Mouse (Mus musculus): ENCODE results near the gene Serhl. TPM values are rescaled to one million over a fixed set of nuclear protein-coding genes. Genes with fewer than 3 reads are reported as not detected.

Gene Serhl
- total and polyA plus RNA-seq, 3 experiments, result 52.0 to 123 (median 59.5) TPM

GRCm38 (mm10) chr15:83157667-83158064 lies 68.4 kb downstream of the Serhl start:
- H3K4me1 ChIP-seq (ENCODE audit: control insufficient read depth in 1 of 2, insufficient read depth in 2 of 2), result peaks cover 26 to 94% of the 10 kb centered on the region in 2 experiments
- no peak overlapping the region for H3K4me2 ChIP-seq (ENCODE audit: insufficient read depth, low read depth, poor library complexity, severe bottlenecking)
- no peak for DNase-seq (ENCODE audit: extremely low read depth)
- H3K4me3 ChIP-seq (replicated peaks in 1 of 3; ENCODE audit: low read depth in 2 of 3, low read length in 2 of 3, poor library complexity in 1 of 3), result no peak overlapping the region
- in situ Hi-C loops (cut with MboI; ENCODE audit: low pct_ligation_motif_present, low pct_unique_long_range_greater_than_20kb, low sequenced_read_pairs) (no loop called here), dilution Hi-C loops (cut with MboI; ENCODE audit: extremely low pct_ligation_motif_present, extremely low pct_unique_long_range_greater_than_20kb, low sequenced_read_pairs) (no loop called here)
- no peak overlapping the region for H3K27ac ChIP-seq (ENCODE audit: insufficient read depth, low read depth)
- no peak for TF ChIP-seq USF1 (IDR thresholded peaks at IDR 0.05; ENCODE audit: low read depth, low read length)
- no peak for TF ChIP-seq SMC3 (IDR thresholded peaks at IDR 0.05; ENCODE audit: low read depth, low read length)
- TF ChIP-seq ELF1 (IDR thresholded peaks at IDR 0.05; ENCODE audit: low read depth, low read length), result no peak
- no peak for TF ChIP-seq MXI1 (IDR thresholded peaks at IDR 0.05; ENCODE audit: low read depth, low read length)
- no peak for TF ChIP-seq BHLHE40 (IDR thresholded peaks at IDR 0.05; ENCODE audit: low read depth, low read length)
- TF ChIP-seq ZNF384 (IDR thresholded peaks at IDR 0.05; ENCODE audit: low read depth, low read length), result no peak
- TF ChIP-seq UBTF (IDR thresholded peaks at IDR 0.05; ENCODE audit: low read depth, low read length), result no peak
- TF ChIP-seq RAD21 (IDR thresholded peaks at IDR 0.05; ENCODE audit: low read depth, low read length), result no peak
- no peak for TF ChIP-seq PAX5 (IDR thresholded peaks at IDR 0.05; ENCODE audit: low read length)
- H3K27me3 ChIP-seq (replicated peaks), result no peaks in the 10 kb centered on the region
- peaks cover 49 to 89% of the 10 kb centered on the region in 2 experiments for H3K36me3 ChIP-seq (replicated peaks in 1 of 2; ENCODE audit: control insufficient read depth in 1 of 2, insufficient read depth in 1 of 2, low read length in 1 of 2)
- no peaks in the 10 kb centered on the region for H3K79me2 ChIP-seq (replicated peaks; ENCODE audit: control insufficient read depth, extremely low read depth, insufficient read depth, poor library complexity, severe bottlenecking)
- H3K9ac ChIP-seq (ENCODE audit: insufficient read depth, low read depth), result no peak overlapping the region
- H3K9me3 ChIP-seq (replicated peaks; ENCODE audit: low read length), result peaks cover 12% of the 10 kb centered on the region

- dilution Hi-C loops (cut with MboI; ENCODE audit: extremely low pct_ligation_motif_present, extremely low pct_unique_long_range_greater_than_20kb, low sequenced_read_pairs), result no loop called here
- in situ Hi-C loops (cut with MboI; ENCODE audit: low pct_ligation_motif_present, low pct_unique_long_range_greater_than_20kb, low sequenced_read_pairs), result no loop called here
- H3K4me2 ChIP-seq (ENCODE audit: insufficient read depth, low read depth, poor library complexity, severe bottlenecking), result no peak overlapping the region
- no peak overlapping the region for H3K4me3 ChIP-seq (replicated peaks in 1 of 3; ENCODE audit: low read depth in 2 of 3, low read length in 2 of 3, poor library complexity in 1 of 3)
- peak overlapping the region; percentile 47 for H3K27ac ChIP-seq (ENCODE audit: insufficient read depth, low read depth)
- H3K4me1 ChIP-seq (ENCODE audit: control insufficient read depth in 1 of 2, insufficient read depth in 2 of 2), result peaks cover 30 to 94% of the 10 kb centered on the region in 2 experiments
- peak; percentile 82 for DNase-seq (ENCODE audit: extremely low read depth)
- peaks cover 2% of the 10 kb centered on the region for H3K9me3 ChIP-seq (replicated peaks; ENCODE audit: low read length)
- H3K36me3 ChIP-seq (replicated peaks in 1 of 2; ENCODE audit: control insufficient read depth in 1 of 2, insufficient read depth in 1 of 2, low read length in 1 of 2), result peaks cover 45 to 81% of the 10 kb centered on the region in 2 experiments
- H3K27me3 ChIP-seq (replicated peaks), result no peaks in the 10 kb centered on the region
- H3K79me2 ChIP-seq (replicated peaks; ENCODE audit: control insufficient read depth, extremely low read depth, insufficient read depth, poor library complexity, severe bottlenecking), result no peaks in the 10 kb centered on the region
- TF ChIP-seq EP300 (IDR thresholded peaks at IDR 0.05; ENCODE audit: low read length) (peak; percentile 63; the same call in 1 of the 2 replicates), TCF12 (IDR thresholded peaks at IDR 0.05; ENCODE audit: low read depth, low read length) (peak; percentile 36; the same call in 1 of the 2 replicates), MAFK (IDR thresholded peaks at IDR 0.05; ENCODE audit: insufficient replicate concordance, low read length) (no peak), ETS1 (conservative IDR thresholded peaks at IDR 0.05; ENCODE audit: low read depth, low read length) (peak; percentile 87), BHLHE40 (IDR thresholded peaks at IDR 0.05; ENCODE audit: low read depth, low read length) (peak; percentile 64)
- no peak overlapping the region for H3K9ac ChIP-seq (ENCODE audit: insufficient read depth, low read depth)
Observed at GRCm38 (mm10) chr15:83158587-83159160, 69.4 kb downstream of the Serhl start.

DNA sequence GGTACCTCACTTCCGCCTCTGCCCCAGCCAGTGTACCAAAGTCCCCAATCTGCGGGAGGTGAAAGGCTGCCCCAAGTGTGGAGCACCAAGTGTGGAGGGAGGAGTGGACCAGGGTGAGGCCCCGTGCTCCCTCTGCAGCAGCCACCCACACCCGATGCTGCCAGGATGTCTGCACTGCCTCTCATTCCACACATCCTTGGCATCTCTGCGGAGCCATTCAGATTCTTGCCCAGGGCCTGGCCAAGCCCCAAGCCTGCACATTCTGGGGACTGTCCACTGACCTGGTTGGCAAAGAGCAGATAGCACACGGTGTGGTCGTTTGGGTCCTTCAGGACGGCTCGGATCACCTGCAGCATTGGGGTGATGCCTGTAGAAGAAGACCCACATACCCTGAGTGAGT lies 70.5 kb downstream of the Serhl start:
- H3K9me3 ChIP-seq (replicated peaks; ENCODE audit: low read length), result no peaks in the 10 kb centered on the region
- H3K27me3 ChIP-seq (replicated peaks), result no peaks in the 10 kb centered on the region
- no peaks in the 10 kb centered on the region for H3K79me2 ChIP-seq (replicated peaks; ENCODE audit: control insufficient read depth, extremely low read depth, insufficient read depth, poor library complexity, severe bottlenecking)
- H3K4me1 ChIP-seq (ENCODE audit: control insufficient read depth in 1 of 2, insufficient read depth in 2 of 2), result peaks cover 28 to 90% of the 10 kb centered on the region in 2 experiments
- dilution Hi-C loops (cut with MboI; ENCODE audit: extremely low pct_ligation_motif_present, extremely low pct_unique_long_range_greater_than_20kb, low sequenced_read_pairs), result no loop called here
- no peak overlapping the region for H3K27ac ChIP-seq (ENCODE audit: insufficient read depth, low read depth)
- in situ Hi-C loops (cut with MboI; ENCODE audit: low pct_ligation_motif_present, low pct_unique_long_range_greater_than_20kb, low sequenced_read_pairs), result no loop called here
- no peak overlapping the region for H3K9ac ChIP-seq (ENCODE audit: insufficient read depth, low read depth)
- DNase-seq (ENCODE audit: extremely low read depth), result no peak
- peaks cover 39 to 75% of the 10 kb centered on the region in 2 experiments for H3K36me3 ChIP-seq (replicated peaks in 1 of 2; ENCODE audit: control insufficient read depth in 1 of 2, insufficient read depth in 1 of 2, low read length in 1 of 2)
- no peak overlapping the region for H3K4me3 ChIP-seq (replicated peaks in 1 of 3; ENCODE audit: low read depth in 2 of 3, low read length in 2 of 3, poor library complexity in 1 of 3)
- H3K4me2 ChIP-seq (ENCODE audit: insufficient read depth, low read depth, poor library complexity, severe bottlenecking), result no peak overlapping the region
- TF ChIP-seq MXI1 (IDR thresholded peaks at IDR 0.05; ENCODE audit: low read depth, low read length), result no peak
- no peak for TF ChIP-seq RAD21 (IDR thresholded peaks at IDR 0.05; ENCODE audit: low read depth, low read length)
- no peak for TF ChIP-seq ZNF384 (IDR thresholded peaks at IDR 0.05; ENCODE audit: low read depth, low read length)
- no peak for TF ChIP-seq RCOR1 (conservative IDR thresholded peaks at IDR 0.05; ENCODE audit: low read depth, low read length)
- TF ChIP-seq EP300 (IDR thresholded peaks at IDR 0.05; ENCODE audit: low read length), result no peak
- no peak for TF ChIP-seq MAFK (IDR thresholded peaks at IDR 0.05; ENCODE audit: insufficient replicate concordance, low read length)
- no peak for TF ChIP-seq BHLHE40 (IDR thresholded peaks at IDR 0.05; ENCODE audit: low read depth, low read length)
- TF ChIP-seq E2F4 (IDR thresholded peaks at IDR 0.05; ENCODE audit: insufficient replicate concordance, low read depth, low read length), result no peak
- no peak for TF ChIP-seq KAT2A (IDR thresholded peaks at IDR 0.05; ENCODE audit: insufficient replicate concordance, low read length)
- TF ChIP-seq SIN3A (IDR thresholded peaks at IDR 0.05; ENCODE audit: low read length), result no peak
- no peak for TF ChIP-seq JUND (conservative IDR thresholded peaks at IDR 0.05; ENCODE audit: low read depth, low read length)
- TF ChIP-seq ZC3H11A (IDR thresholded peaks at IDR 0.05; ENCODE audit: low read depth, low read length), result no peak
- TF ChIP-seq MAZ (IDR thresholded peaks at IDR 0.05; ENCODE audit: low read depth, low read length), result no peak
- no peak for TF ChIP-seq MEF2A (IDR thresholded peaks at IDR 0.05; ENCODE audit: borderline replicate concordance, low read depth, low read length)
- TF ChIP-seq TBP (conservative IDR thresholded peaks at IDR 0.05; ENCODE audit: low read depth, low read length), result no peak
- no peak for TF ChIP-seq POLR2A (IDR thresholded peaks at IDR 0.05; ENCODE audit: low read depth, low read length)
- TF ChIP-seq ZMIZ1 (IDR thresholded peaks at IDR 0.05; ENCODE audit: low read depth, low read length), result no peak
- TF ChIP-seq MAX (IDR thresholded peaks at IDR 0.05; ENCODE audit: low read length), result no peak

Data from CH12.LX (cell line).